Mouse (Mus musculus) lung, postnatal 4 days (tissue): Measurements from ENCODE around the gene Il13ra2.
"Not testable (repeated sequence)": the region's sequence is repeated elsewhere in the genome, so short reads cannot be mapped to it uniquely, and the experiment has no call there.

Experiments
- DNase-seq, 2 experiments: peaks; one replicate each; pipeline ENCODE4 v3.0.0; 2021

Gene Il13ra2

DNA sequence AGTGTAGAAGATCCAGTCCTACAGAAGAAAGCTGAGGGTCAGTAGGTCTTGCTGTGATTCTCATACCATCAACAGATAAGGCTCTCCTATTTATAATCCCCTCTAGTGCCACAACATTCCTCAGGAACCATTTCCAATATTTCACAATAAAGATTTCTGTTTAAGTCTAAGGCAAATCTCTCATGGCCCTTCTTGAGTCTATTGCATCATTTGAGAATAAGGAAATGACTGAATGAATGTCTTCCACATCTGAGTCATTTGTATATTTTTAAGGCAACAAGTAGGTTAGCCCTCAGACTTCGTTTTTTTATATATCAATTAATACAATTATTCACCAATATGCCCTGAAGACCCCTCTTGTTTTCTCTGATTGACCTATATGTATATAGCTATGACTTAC, at the start of gene Il13ra2:
TSS of gene Il13ra2 (minus strand) at position 64 of the 400 bp plus-strand sequence.
- no peak for DNase-seq

DNA sequence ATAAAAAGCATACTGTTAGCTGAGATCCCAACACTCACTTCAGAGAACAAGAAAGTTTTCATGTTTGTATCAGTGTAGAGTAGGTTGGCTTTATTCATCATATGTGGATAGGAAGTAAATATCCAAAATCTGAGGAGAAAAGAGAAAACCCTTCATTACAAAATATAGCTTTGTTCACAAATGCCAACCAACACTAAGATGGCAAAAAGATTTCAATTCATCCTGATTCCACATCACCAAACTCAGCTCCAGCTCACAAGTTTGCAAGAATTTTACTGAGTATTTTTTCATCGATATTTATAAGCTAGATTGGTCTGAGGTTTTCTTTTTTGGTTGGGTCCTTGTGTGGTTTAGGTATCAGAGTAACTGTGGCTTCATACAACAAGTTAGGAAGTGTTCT, 24.6 kb upstream of the Il13ra2 start, which contains the start of gene Vmn1r239-ps:
TSS of gene Vmn1r239-ps (minus strand) at position 101 of the 400 bp plus-strand sequence.
- DNase-seq = not testable (repeated sequence)

DNA sequence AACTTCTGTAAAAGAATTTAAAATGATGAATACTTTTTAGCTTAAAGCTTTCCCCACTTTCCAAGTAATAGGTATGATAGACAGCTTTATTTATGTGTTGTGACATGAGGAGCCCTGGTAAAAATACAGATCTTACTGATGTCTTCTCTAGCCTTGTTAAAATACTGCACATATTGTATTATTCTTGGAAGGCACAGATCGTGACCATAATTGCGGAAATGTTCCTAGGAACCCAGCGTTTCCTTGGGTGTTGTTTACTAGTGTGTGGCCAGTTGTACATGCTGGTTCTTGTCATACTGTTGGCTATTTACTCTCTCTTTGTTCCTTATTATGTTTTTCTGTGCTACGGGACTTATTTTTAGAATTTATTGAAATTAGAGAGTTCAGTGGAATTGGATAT, 14.4 kb upstream of the Il13ra2 start:
- no peak for DNase-seq

DNA sequence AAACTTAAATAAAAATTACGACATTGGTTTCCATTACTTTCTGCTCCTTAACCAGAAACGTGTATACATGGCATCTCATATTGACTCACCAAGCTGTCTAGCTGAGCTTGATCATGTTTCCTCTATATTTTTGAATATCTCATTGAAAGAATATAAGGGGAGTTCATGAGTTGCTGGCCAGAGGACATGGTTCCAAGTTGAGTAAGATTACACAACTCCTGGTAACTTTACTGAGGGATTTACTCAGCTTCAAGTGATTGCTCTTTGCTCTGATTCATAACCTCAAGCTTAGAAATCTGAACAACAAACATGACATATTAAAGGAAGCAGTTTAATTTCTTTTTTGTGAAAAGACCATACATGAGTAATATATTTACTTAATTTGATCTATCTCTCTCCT, 6.4 kb upstream of the Il13ra2 start:
- DNase-seq = no peak

DNA sequence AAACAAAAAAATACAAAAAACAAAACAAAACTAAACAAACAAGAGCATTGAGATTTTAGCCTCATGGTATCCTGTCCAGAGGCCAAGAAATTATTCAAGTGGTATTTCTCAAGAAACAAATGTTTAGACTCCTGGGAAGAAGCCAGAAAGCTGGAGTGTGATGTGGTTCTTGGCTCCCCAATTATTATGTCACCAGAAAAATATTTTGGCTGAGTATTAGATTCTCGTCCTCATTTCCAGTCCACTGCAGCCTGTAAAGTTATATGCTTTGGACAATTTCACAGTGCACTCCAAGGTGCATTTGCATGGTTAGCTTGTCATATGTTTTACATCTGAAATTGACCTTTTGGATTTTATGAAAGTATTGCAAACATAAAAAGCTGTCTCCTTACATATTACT, 761 bp upstream of the Il13ra2 start:
- DNase-seq = peak in 1 of 2 experiments; percentile 9

DNA sequence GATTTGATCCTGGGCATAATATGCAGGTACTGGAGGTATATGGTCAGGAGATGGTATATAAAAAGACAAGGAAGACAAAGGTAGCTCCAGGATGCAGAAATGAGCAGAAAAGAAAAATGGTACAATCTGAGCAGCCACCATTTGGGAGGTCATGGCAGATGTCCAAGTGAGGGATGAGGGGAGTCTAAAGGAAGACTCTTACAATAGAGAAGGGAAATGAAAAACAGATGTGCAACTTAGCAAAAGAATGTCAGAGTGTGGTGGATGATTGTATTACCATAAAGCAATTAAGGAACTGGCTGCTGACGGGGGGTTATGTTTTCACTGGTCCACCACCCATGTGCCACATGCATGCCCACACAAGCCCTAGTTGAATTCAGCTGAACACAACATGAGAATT, 35.5 kb downstream of the Il13ra2 start:
- DNase-seq = no peak

DNA sequence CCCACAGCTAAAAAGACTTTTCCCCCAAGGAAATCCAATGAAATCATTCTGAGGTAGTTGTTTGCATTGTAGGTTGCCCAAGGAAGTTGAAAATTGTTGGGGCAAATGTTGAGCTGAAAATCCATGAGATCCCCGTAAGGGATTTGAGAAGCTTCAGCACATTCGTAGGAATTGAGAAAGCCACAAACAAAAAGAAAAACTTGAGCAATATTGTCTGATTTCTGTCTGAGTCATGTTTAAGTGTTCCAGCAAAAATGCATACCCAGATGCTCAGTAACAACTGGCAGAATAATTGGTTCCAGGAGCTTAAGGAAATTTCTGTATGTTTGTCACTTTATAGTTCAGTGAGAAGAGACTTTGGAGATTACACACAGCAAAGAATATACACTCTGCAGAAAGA, 79.8 kb downstream of the Il13ra2 start:
- no peak for DNase-seq
